Mouse (Mus musculus) heart, adult 2 months (tissue): ENCODE measurements at regions not wholly inside any gene's neighbourhood (a gene's known extent, or its start where the extent isn't known, plus 50 kb on each side); places are given as distances from the start of the nearest gene placed in this dataset.

Source experiments
- CTCF ChIP-seq: fragments of 200-600 bp; IDR thresholded peaks from 2 replicates; pipeline ENCODE4 v1.8.1; 2022; ENCODE audit warnings: antibody characterized with exemption, mild to moderate bottlenecking, moderate library complexity
- EP300 ChIP-seq: fragments of 200-500 bp; IDR thresholded peaks from 2 replicates; pipeline ENCODE4 v1.6.1; 2011; ENCODE audit warnings: low read depth, low read length, control low read depth; ENCODE audit not compliant: insufficient read depth
- POLR2A ChIP-seq: fragments of 200-500 bp; IDR thresholded peaks from 2 replicates; pipeline ENCODE4 v1.6.1; 2011; ENCODE audit warnings: mild to moderate bottlenecking, low read depth, low read length, control low read depth; ENCODE audit not compliant: insufficient read depth

DNA sequence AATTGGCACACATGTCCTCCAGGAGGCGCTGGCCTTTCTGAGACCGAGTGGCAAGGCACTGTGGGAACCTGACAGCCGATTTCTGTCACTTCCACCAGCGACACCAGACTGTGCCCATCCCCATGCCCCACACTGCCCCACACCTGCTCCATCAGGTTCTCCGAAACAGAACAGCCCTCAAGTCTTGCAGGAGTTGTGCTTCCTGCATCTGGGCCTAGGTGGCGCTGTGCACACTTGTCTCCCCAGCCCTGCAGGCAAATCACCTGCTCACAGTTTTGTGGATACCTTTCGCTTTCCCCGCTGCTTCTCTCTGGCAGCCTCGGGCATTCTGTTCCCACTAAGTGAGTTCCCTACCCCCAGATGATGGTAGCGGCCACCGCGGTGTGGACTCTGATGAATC, 112.9 kb upstream of the Wnt4 start:
- TF ChIP-seq EP300 = no peak
- TF ChIP-seq CTCF = peak; percentile 95
- no peak for TF ChIP-seq POLR2A
